Mouse (Mus musculus) E14TG2a.4 (cell line): ENCODE measurements around the gene Eppin.
A peak's percentile ranks its signal among the peaks of the same experiment; 100 is the strongest.

ENCODE experiments used
- H3K27me3 ChIP-seq: 2 replicates; pipeline ENCODE4 v1.6.1; 2014; ENCODE audit warnings: low read length, control low read depth; ENCODE audit not compliant: insufficient read depth
- H3K36me3 ChIP-seq: 2 replicates; pipeline ENCODE4 v1.6.1; 2014; ENCODE audit warnings: low read length, control low read depth; ENCODE audit not compliant: insufficient read depth
- H3K4me1 ChIP-seq: replicated peaks from 2 replicates; pipeline ENCODE4 v1.6.1; 2014; ENCODE audit warnings: low read depth, low read length, control low read depth
- H3K4me3 ChIP-seq: replicated peaks from 2 replicates; pipeline ENCODE4 v1.5.1; 2014; ENCODE audit warnings: mild to moderate bottlenecking, low read length
- H3K9me3 ChIP-seq: 2 replicates; pipeline ENCODE4 v1.6.1; 2014; ENCODE audit warnings: low read length, control low read depth
- CTCF ChIP-seq: conservative IDR thresholded peaks from 2 replicates; pipeline ENCODE4 v1.5.1; 2014; ENCODE audit warnings: low read length
- NANOG ChIP-seq: IDR thresholded peaks from 2 replicates; pipeline ENCODE4 v1.6.1; 2014; ENCODE audit warnings: borderline replicate concordance, low read length, mixed read lengths
- POU5F1 ChIP-seq: IDR thresholded peaks from 2 replicates; pipeline ENCODE4 v1.6.1; 2014; ENCODE audit warnings: low read length, borderline replicate concordance

The Eppin gene

GRCm38 (mm10) chr2:164564346-164564745 lies 29.0 kb downstream of the Eppin start:
- TF ChIP-seq NANOG (no peak), CTCF (no peak), POU5F1 (no peak)
- Histone ChIP-seq H3K36me3 (peaks cover 43% of the 10 kb centered on the region), H3K4me1 (peaks cover 46% of the 10 kb centered on the region), H3K4me3 (peak overlapping the region; percentile 75; the same call in 1 of the 2 replicates), H3K9me3 (peaks cover 7% of the 10 kb centered on the region), H3K27me3 (peaks cover 17% of the 10 kb centered on the region)

DNA sequence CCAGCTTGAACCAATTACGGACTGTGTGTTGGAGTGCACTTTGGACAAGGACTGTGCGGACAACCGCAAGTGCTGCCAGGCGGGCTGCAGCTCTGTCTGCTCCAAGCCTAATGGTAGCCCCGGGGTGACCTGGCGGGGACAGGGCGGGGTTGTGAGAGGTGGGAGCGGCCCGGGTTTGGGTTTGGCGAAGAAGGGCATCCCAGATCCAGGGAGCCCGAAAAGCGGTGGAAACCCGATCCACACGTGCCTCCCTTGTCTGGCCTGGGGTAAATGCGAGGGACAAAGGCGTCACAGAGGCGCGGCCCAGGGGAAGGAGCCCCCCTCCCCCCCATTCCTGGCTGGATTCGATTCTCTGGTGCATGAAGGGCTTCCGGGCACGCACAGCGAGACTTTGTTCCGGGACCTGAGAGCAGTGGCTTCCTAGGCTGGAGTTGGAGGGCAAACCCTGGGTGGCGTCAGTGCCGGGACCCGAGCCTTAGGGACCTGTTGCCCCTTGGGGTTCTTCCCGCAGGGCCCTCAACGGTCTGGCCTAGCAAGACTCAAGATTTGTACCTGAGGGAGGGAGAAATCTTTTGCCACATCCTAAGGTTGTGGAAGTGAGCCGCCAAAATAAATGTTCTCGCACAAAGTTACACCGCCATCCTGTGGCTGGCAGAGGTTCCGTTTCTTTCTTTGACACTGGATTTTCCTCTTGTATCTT lies 29.9 kb downstream of the Eppin start:
- peaks cover 55% of the 10 kb centered on the region for H3K4me1 ChIP-seq
- H3K4me3 ChIP-seq: peak overlapping the region; percentile 75
- H3K9me3 ChIP-seq: peaks cover 7% of the 10 kb centered on the region
- TF ChIP-seq CTCF (peak; percentile 43), POU5F1 (no peak)
- peaks cover 41% of the 10 kb centered on the region for H3K36me3 ChIP-seq
- peaks cover 17% of the 10 kb centered on the region for H3K27me3 ChIP-seq

DNA sequence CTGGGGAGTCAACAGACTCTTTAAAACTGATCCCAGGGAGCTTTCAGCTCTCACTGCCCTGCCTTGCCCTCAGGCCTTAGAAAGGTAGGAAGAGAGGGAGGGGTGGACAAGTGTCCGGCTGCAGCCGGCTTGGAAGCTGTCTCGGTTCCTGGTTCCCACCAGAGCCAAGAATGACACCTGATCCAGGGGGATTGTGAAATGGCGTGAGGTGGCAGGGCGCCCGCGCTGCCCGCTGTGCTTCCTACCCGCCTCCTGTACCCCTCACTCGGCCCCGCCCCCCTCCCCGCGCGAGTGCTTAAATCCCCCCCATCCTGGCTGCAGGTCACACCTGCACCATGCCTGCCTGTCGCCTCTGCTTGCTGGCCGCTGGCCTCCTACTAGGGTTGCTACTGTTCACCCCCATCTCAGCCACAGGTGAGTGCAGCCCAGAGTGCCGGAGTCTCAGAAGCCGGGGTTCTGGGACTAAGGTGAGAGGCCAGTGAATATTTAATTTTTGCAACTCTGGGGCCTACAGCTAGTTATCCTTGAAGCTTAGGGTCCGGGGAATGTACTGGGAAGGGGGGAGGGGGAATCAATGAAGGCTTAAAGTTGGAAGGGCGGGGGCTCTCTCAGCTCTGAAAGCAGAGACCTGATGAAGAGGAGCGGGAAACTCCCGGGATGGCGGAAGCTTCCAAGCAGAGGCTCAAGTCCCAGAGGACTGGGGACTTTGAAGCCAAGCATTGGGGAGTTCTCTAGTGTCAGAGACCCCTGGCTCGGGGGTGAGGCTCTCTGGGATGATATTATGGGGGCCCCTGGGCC lies 30.8 kb downstream of the Eppin start, which contains the start of gene Wfdc2:
TSS of gene Wfdc2 (plus strand) at position 23 of the 798 bp plus-strand sequence.
- peaks cover 34% of the 10 kb centered on the region for H3K36me3 ChIP-seq
- TF ChIP-seq NANOG (no peak), POU5F1 (no peak), CTCF (no peak)
- peaks cover 60% of the 10 kb centered on the region for H3K4me1 ChIP-seq
- H3K27me3 ChIP-seq: peaks cover 17% of the 10 kb centered on the region
- H3K4me3 ChIP-seq: peak within 1 kb of the TSS; percentile 75
- H3K9me3 ChIP-seq: peaks cover 7% of the 10 kb centered on the region

DNA sequence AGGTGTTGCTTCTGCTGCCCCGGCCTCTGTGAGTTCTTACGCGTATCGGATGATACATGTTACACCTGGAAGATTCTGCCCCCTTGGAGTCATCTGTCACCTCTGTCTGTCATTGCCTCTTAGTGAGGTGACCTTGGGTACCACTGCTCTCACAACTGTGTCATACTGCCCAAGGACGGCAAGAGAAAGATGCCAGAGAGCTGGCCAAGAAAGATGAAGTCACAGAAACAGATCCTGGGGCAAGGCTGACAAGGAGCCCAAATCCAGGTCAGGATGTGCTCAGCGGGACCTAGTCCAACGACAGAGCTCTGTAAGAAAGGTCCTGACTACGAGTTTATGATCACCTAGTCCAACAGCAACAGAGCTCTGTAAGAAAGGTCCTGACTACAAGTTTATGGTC lies 33.3 kb downstream of the Eppin start:
- H3K4me1 ChIP-seq: peaks cover 59% of the 10 kb centered on the region
- TF ChIP-seq POU5F1: no peak
- TF ChIP-seq CTCF: no peak
- no peak for TF ChIP-seq NANOG
- no peaks in the 10 kb centered on the region for H3K9me3 ChIP-seq
- no peak overlapping the region for H3K4me3 ChIP-seq
- peaks cover 17% of the 10 kb centered on the region for H3K27me3 ChIP-seq
- peaks cover 9% of the 10 kb centered on the region for H3K36me3 ChIP-seq

DNA sequence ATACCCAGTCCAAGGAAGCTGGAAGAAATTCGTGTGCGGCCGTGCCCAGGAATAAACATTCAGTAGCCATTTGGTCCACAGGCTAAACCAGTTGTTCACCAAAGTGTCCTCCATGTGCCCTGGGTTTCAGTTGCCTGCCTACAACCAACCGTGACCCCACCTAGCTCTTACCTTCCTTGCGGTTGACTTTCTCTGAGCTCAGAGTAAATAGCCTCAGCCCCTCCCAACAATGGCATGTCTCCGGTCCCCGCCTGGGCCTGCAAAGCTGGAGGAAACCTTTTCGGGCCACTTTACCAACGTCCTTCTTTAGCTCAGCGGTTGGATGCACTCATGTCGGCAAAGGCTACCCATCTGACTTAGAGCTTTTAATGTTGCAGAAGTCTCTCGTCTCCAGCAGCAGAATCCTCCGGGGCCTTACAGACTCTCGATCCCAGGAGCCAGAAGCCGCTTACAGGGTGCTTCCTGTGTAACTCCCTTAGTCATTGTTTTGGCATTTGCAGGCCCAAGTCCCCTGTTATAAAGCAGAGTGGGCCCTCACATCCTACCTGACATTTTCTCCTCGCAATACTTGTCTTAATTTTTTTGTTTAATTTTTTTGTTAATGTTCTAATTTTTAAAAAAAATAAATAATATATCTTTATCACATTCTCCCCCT lies 34.3 kb downstream of the Eppin start:
- Histone ChIP-seq H3K27me3 (peaks cover 13% of the 10 kb centered on the region), H3K9me3 (no peaks in the 10 kb centered on the region), H3K36me3 (no peaks in the 10 kb centered on the region), H3K4me1 (peaks cover 50% of the 10 kb centered on the region), H3K4me3 (peak overlapping the region; percentile 39)
- no peak for TF ChIP-seq CTCF
- no peak for TF ChIP-seq NANOG

DNA sequence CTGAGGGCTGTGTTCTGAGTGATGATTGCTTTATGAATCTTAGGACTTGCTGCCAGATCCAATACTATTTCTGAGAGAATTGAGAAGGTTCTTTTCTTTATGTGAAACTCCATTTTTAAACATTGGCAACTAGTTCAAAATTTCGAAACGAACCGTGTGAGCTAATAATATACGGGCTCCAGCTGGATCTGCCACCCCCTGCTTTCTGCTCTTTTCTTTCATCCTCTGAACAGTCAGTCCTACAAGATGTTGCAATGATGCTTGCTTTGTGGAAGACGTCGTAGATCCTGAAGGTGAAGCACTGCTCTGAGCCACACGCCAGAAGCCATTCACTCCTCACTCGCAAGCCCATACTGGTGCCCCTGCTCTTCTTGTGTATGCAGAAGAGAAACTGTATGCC lies 35.0 kb downstream of the Eppin start:
- H3K27me3 ChIP-seq: peaks cover 8% of the 10 kb centered on the region
- no peak for TF ChIP-seq CTCF
- TF ChIP-seq NANOG: no peak
- no peak for TF ChIP-seq POU5F1
- H3K9me3 ChIP-seq: no peaks in the 10 kb centered on the region
- 0 out of 2 replicates have a peak overlapping the region, but pooled peaks have one; percentile 39 for H3K4me3 ChIP-seq
- H3K4me1 ChIP-seq: peaks cover 43% of the 10 kb centered on the region
- no peaks in the 10 kb centered on the region for H3K36me3 ChIP-seq

DNA sequence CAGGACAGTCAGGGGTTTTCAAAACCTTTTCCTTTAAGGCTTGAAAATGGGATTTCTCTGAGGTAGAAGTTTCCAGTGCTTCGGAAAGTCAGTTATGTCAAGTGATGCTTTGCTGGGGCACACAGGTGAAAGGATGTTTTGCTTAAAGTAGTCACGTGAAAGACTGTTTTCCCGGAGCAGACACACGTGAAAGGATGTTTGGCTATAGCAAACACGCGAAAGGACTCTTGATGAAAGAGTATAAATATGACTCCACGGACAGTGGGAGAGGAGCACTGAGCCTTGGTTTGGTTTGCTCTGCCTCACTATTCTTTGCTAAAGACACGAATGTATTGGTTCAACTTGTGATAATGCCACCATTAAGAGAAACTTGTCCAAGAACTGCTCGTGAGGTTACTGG lies 41.9 kb downstream of the Eppin start:
- TF ChIP-seq CTCF (no peak), POU5F1 (no peak), NANOG (no peak)
- no peaks in the 10 kb centered on the region for H3K36me3 ChIP-seq
- H3K4me1 ChIP-seq: peaks cover 21% of the 10 kb centered on the region
- H3K27me3 ChIP-seq: peaks cover 12% of the 10 kb centered on the region
- no peaks in the 10 kb centered on the region for H3K9me3 ChIP-seq
- H3K4me3 ChIP-seq: no peak overlapping the region

- Histone ChIP-seq H3K36me3 (no peaks in the 10 kb centered on the region), H3K27me3 (peaks cover 12% of the 10 kb centered on the region), H3K9me3 (no peaks in the 10 kb centered on the region), H3K4me3 (no peak overlapping the region), H3K4me1 (peaks cover 21% of the 10 kb centered on the region)
- TF ChIP-seq POU5F1 (no peak), CTCF (no peak), NANOG (no peak)
Measured at GRCm38 (mm10) chr2:164550895-164551269, 42.5 kb downstream of the Eppin start.
